Mouse (Mus musculus) monocyte, adult 2 months (primary cell): ENCODE data around the gene Efcc1.

Experiments used
- DNase-seq, 2 experiments: peaks; one replicate each; pipeline ENCODE4 v3.0.0; 2022; ENCODE audit warnings: low spot score in 2 of 2, low read depth in 1 of 2

Gene Efcc1

DNA sequence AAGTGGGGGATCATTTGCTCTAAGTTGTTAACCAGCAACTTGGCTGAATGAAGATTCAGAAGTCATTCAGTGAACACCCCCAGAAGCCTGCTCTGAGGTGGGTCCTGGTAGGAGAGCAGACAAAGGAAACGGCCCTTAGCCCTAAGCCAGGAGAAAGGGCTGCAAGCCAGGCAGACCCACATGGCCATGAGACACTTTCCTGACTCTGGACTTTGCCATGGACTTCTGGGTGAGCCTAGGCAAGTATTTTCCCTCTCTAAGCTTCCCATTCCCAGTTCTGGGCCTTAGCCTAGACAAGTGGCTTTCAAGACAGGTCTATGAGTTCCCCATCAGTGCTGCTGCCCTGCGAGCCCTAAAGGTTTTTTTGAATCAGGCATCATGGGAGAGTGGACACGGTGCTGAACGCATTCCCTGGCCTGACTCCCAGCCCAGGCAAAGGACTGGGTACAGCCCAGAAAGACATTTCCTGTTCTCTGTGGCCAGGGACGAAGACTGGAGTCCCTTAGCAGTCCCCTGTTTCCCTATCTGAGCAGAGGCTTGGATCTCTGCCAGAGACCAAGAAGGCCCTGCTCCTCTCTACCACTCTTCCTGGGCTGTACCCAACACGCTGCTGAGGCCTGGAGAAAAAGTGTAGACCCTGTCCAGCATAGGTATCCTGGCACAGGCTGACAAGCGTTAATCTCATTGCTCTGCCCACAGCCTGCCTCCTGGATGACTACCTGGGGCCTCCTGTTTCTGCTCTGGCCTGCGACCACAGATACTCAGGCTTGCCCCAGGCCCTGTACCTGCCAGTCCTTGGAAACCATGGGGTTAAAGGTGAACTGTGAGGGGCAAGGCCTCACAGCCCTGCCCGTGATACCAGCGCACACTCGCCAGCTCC lies 47.9 kb downstream of the Efcc1 start:
- DNase-seq: no peak

GRCm38 (mm10) chr6:87779174-87780165 lies 48.8 kb downstream of the Efcc1 start:
- DNase-seq: no peak

GRCm38 (mm10) chr6:87780546-87781301 lies 50.1 kb downstream of the Efcc1 start:
- DNase-seq: no peak

DNA sequence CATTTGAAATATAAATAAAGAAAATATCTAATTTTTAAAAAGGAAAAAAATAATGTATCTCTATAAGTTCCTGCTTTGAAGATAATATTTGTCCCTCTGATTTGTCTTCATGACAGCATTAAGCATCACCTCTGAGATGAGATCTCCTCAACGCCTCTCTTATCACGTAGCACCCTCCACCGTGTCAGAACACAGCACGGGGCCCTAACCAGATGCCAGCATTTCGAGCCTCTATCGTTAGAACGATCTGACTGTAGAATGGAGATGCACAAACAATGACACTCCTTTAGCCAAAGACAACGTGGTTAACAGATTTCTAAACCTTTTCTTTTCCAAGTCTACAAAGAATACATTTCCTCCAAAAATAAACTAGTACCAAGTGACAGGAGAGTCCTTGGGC lies 53.4 kb downstream of the Efcc1 start:
- no peak for DNase-seq

DNA sequence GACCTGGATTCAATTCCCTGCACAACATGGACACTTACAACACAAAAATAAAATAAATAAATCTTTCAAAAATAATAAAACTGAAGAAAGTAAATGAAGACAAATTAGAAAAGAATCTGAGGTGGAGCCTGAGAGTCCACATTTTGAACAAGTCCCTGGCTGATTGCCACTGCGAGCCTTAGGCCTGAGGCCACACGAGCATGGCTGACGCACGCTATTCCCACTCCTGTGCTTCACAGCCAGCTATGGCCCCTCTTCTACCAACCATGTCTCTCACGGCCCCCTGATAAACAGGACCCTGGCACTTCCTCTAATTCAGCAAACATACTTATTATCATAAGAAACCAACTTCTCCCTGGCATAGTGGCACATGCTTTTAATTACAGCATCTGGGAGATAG lies 56.0 kb downstream of the Efcc1 start:
- DNase-seq: no peak

GRCm38 (mm10) chr6:87787108-87787890 lies 56.6 kb downstream of the Efcc1 start:
- DNase-seq: no peak

- no peak for DNase-seq
These were observed 57.7 kb downstream of the Efcc1 start for GRCm38 (mm10) chr6:87788266-87788895.

DNA sequence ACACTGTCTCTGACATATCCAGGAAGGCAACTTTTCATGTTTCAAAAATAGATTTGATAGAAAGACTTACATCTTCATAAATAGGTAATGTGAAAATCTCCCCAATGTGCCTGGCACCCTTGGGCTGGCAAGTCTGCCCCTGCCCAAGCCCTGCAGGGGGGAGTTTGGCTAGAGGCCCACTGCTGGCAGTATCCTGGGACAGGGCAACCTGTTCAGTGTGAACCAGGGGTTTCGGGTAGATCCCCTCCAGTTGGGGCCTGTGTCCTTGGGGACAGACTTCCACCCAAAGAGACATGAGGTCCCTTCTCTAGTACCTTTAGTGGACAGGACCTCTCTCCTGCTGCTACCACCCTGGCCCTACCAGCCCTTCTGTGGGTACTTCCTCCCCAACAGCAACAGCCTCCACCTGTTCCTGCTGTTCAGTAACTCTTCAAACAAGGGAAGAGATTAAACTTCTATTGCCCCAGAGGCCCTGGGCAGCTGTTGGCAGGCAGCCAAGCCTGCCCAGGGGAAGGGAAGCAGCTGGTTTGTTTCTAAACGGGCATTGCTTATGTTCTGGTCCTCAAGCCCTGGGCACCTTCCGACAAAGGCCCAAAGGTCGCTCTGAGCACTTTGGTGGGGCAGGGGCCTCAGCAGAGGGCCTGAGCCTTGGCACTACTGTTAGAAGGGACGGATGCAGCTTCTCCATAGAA lies 58.4 kb downstream of the Efcc1 start:
- DNase-seq: no peak

DNA sequence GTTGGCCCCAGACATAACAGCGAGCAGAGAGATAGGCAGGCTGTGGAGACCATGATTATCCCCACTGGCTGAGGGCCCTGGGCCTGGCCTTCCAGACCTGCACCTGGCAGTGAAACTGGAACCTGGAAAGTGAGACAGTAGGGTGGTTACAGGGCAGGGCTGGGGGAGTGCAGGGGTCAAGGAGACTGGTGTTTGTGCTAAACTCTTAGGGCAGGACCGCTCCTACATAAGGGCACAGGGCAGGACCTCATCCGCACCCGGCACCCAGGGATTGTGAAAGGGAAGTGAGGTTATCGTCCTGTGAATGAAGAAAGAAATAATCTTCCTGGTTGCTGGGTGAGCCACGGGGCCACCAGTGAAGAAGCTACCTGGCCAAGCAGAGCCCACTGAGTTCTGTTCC lies 59.1 kb downstream of the Efcc1 start:
- no peak for DNase-seq

DNA sequence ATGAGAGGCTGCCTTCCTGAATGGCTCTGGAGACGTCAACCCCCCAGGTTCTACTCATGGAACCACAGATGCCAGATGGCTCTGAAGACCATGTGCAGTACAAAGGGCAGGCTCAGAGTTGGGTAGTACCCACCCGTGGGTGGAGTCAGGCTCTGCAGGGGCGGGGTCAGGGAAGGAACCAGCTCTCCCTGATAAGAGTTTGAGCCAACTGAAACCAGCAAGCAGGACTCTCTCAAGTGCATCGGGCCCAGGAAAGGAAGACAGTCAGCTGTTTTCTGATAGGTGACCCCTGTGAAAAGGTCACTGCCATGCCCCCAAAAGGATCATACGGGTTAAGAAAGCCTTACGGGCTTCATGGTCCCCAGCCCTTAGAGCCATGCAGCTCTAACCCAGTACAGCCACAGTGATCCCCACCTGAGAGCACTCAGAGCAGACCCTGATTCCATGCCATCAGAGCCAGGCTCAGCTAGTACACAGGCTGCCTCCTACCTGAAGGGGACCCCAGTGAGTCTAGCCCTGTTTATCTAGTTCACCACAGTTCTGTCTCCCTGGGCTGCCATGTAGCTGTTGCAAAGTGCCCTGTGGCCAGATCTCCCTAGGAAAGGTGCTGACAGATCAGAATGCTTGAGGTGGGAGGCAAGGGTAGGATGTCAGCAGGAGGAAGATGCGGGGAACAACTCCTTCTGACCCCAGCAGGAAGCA lies 60.3 kb downstream of the Efcc1 start:
- DNase-seq: no peak

- DNase-seq: no peak
These were observed 61.2 kb downstream of the Efcc1 start for GRCm38 (mm10) chr6:87791826-87792225.

GRCm38 (mm10) chr6:87793821-87794510 lies 63.3 kb downstream of the Efcc1 start:
- no peak for DNase-seq

DNA sequence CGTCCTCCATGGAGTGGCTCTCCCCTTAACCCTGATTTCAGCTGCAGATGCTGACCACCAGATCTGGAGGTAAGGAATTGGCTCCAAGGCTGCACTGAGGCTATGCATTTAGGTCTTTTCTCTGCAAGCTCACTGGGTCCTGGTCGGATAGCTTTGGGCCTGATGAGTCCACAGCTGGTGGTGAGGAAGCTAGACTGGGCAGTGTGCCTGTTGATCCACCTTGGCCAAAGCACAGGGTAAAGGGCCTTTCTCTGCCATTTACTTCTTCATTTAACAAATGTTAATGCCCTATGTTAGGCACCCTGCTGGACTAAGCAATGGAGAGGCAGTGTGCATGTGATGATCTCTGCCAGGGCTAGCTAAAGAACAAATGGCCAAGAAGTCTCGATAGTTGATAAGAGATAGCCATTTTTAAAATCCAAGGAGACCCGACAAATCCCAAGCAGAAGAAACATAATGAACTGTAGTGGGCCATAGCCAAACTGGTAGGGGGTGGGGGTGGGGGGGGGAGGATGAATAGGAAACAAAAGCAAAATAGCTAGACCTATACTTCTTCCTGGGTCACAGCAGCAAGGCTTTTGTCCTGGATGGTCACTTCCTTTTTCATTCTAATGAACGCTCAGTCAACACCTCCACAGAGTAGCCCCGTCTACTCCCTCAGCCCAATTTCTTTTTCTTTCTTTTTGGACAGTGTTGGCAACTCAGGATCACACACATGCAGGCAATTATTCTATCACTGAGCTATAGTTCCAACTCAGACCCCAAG lies 64.9 kb downstream of the Efcc1 start:
- DNase-seq: no peak

- DNase-seq: no peak
These were observed 65.7 kb downstream of the Efcc1 start for GRCm38 (mm10) chr6:87796251-87796880.

DNA sequence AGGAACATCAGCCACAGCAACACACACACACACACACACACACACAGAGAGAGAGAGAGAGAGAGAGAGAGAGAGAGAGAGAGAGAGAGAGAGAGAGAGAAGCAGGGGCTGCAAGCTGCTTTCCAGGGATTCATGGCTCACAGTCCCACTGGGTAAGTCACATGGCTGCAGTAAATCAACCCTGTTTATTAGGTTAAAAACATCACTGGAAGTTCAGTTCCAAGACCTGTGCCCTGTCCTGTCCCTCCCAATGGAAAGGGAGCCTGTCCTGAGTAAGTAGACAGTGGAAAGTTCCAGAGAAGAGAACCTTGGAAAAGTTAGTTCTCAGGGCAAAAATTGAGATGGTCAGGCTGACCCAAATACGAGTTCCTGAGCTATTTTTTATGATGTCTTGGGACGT lies 66.7 kb downstream of the Efcc1 start:
- no peak for DNase-seq

DNA sequence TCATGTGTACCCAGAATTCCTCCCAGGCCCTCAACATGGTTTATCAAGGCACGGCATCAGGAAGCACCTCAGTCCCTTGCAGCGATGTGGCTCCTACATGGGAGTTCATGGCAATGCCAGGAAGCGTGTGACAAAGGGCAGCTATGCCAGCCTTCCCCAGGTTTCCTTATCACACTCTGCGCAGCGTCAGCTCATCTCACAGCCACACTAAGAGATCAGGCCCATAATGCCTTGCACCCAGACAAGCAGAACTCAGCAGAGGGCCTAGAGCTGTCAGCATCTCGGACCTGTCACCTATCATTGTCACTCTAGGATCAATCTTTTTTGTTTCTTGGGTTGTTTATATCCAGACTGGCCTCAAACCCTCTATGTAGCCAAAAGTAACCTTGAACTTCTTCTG lies 68.9 kb downstream of the Efcc1 start:
- no peak for DNase-seq

DNA sequence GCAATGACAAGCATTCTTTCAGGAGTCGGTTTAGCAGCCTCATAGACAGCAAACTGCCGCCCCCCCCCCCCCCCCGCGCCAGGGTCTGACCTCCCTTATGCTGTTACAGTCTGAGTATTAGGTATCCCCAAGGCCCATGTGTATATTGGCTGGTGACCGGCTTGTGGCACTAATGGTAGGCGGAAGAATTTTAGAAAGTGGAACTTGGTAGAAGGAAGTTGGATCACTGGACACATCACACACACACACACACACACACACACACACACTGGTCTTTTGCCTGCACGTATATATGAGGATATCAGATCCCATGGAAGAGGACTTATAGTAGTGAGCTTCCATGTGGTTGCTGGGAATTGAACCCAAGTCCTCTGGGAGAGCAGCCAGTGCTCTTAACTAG lies 71.8 kb downstream of the Efcc1 start:
- no peak for DNase-seq
